Mouse (Mus musculus) embryonic fibroblast, embryonic 13.5 days (primary cell): ENCODE results near the gene Mthfs. TPM values are rescaled to one million over a fixed set of nuclear protein-coding genes. Genes with fewer than 3 reads are reported as not detected.

ENCODE experiments used
- H3K27ac ChIP-seq: 2 replicates; pipeline ENCODE4 v1.5.1; 2012; ENCODE audit warnings: low read length, control low read depth, inconsistent platforms; ENCODE audit not compliant: insufficient read depth
- H3K4me1 ChIP-seq: 2 replicates; pipeline ENCODE4 v1.6.1; 2011; ENCODE audit warnings: low read length; ENCODE audit not compliant: control insufficient read depth, insufficient read depth
- H3K4me3 ChIP-seq: 2 replicates; pipeline ENCODE4 v1.5.1; 2011; ENCODE audit warnings: mild to moderate bottlenecking, control low read depth, low read length; ENCODE audit not compliant: insufficient read depth
- CTCF ChIP-seq: IDR thresholded peaks from 2 replicates; pipeline ENCODE4 v1.5.1; 2011; ENCODE audit warnings: mild to moderate bottlenecking, control low read depth, low read length, moderate library complexity, borderline replicate concordance; ENCODE audit not compliant: insufficient read depth
- POLR2A ChIP-seq: IDR thresholded peaks from 2 replicates; pipeline ENCODE4 v1.6.1; 2011; ENCODE audit warnings: low read depth, mild to moderate bottlenecking, control low read depth, low read length, moderate library complexity
- polyA plus RNA-seq: library from polyadenylated mRNA; stranded (reverse); fragments of >200 nt; gene quantifications from 2 replicates; pipeline ENCODE4 v1.2.4, GENCODE M21; 2011; ENCODE audit warnings: low read depth; ENCODE audit not compliant: missing spikeins, insufficient read length

Gene Mthfs
- polyA plus RNA-seq, 1 experiment = 13.2 TPM

DNA sequence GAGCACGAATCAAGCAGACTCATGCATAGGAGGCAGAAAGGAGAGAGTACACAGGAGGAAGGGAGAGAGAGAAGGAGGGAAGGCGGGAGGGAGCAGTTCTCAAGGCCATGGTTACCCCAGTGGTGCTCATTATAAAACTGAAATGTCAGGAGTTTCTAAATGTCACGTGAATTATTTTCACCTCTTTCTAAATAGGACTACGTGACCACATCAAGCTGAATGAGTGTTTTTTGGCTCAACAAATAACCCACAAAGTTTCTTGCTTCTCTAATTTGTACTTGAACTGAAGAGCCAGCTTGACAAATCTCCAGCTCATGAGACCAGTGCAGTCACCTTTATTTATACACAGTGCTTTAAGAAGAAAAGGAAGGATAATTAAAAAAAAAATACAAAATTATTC is 56.6 kb downstream of the Mthfs start:
- Histone ChIP-seq H3K4me1 (no peaks in the 10 kb centered on the region), H3K27ac (no peak overlapping the region), H3K4me3 (no peak overlapping the region)
- no peak for TF ChIP-seq CTCF
- TF ChIP-seq POLR2A = no peak

DNA sequence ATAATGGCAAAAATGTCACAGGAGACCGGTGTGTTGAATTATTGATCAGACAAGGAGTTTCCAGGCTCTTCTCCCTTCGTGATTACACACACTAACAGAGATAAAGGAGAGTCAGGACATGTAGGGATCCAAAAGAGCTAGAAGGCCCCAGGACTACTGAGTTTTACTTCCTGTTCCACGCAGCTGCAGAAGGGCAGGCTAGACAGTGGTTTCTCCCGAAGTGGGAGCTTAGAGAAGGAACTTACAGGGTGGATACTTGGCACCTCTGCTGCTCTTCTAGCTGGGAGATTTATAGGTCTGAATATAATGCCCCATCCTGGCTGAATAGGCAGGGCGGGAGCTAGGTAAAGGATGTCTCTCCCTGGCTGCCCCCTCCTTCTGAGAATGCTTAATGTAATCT is 57.1 kb downstream of the Mthfs start:
- H3K27ac ChIP-seq = no peak overlapping the region
- H3K4me3 ChIP-seq = no peak overlapping the region
- TF ChIP-seq CTCF (no peak), POLR2A (no peak)
- H3K4me1 ChIP-seq = no peaks in the 10 kb centered on the region

DNA sequence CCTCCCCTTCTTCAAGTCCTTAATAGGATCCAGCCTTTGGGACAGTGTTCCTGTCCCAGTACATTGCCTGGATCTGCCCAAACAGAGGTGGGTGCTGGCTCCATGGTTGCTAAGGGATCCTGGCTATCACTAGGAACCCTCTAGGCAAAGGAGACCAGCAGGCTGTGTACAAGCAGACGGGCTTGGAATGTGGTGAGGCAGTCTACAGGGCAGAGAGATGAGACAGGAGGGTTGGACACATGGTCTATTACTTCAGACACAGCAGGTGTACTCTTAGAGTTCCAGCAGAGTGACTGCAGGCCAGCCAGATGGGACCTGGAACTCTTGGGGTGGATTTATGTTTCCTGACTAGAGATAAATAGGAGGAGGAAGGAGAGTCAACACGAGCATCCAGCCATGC is 59.9 kb downstream of the Mthfs start:
- no peak for TF ChIP-seq CTCF
- no peak for TF ChIP-seq POLR2A
- H3K27ac ChIP-seq = no peak overlapping the region
- H3K4me1 ChIP-seq = no peaks in the 10 kb centered on the region
- no peak overlapping the region for H3K4me3 ChIP-seq

DNA sequence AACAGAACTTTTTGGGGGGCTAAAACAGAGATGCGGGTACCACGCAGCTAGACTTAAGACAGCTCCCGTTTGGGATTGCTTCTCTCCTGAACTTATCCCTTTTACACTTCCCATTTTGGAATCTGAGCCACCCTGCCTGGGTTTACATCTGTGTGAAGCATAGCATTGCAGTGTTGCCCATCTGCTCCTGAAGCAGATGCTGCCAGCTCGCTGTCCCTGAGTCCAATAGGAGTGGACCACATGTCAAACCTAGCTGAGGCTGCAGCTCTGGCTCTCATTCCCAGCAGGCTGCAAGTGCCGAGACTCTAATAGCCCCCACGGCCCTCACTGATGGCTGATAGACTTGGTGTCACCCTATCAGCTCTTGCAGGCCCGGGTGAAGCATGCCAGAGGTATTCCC is 63.3 kb downstream of the Mthfs start:
- Histone ChIP-seq H3K4me3 (no peak overlapping the region), H3K4me1 (no peaks in the 10 kb centered on the region), H3K27ac (no peak overlapping the region)
- no peak for TF ChIP-seq CTCF
- no peak for TF ChIP-seq POLR2A

DNA sequence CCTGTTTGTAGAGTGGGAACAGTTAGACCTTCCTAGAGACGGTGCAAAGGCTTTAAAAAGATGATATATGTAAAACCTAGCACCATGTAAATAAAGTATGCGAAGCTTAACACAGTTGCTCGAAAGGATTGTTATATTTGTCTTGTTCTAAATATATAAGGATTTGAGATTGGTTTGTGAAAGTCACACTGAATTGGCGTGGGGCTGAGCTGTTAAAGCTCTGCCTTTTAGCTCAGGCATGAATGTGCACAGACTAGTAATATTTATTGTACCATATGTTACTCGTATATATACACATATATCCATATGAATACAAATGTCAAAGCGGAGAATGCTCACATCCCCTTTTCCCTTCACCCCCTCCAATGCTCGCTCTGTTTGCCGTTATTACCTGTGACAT is 67.7 kb downstream of the Mthfs start:
- no peak for TF ChIP-seq CTCF
- TF ChIP-seq POLR2A = no peak
- H3K4me1 ChIP-seq = no peaks in the 10 kb centered on the region

DNA sequence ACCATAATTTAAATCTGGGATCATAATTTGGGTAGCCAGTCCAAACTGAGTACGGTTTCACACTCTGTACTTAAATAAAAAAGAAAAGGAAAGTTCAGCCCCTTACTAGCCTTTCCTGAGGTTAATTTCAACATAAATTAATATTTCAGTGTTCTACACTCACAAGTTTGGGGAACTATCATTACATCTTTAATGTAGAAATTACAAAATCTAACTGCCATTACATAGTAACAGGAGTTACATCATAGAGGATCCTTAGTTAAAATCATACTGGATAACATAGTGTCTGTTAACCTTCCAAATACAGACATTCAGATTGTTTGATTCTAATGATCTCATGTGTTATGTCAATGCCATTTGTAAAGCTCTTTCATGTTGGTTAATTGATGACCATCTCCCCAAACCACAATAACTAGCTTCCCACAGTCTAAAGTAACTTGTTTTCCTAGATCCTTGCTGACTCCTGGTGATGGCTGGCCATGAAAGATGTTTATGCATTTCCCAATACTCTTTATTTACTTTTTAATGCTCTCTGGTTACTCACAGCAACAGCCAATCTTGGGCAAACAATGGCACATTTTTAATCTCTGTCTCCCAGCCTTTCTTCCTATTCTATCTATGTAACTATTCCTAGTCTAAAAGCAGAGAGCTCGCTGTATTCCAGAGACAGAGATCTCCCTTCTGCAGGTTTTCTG is 72.0 kb downstream of the Mthfs start:
- Histone ChIP-seq H3K4me1 (no peaks in the 10 kb centered on the region), H3K4me3 (no peak overlapping the region), H3K27ac (no peak overlapping the region)
- TF ChIP-seq POLR2A (no peak), CTCF (no peak)

More for the DNA sequence above, 67.7 kb downstream of the Mthfs start:
- H3K4me3 ChIP-seq = no peak overlapping the region
- H3K27ac ChIP-seq = no peak overlapping the region

DNA sequence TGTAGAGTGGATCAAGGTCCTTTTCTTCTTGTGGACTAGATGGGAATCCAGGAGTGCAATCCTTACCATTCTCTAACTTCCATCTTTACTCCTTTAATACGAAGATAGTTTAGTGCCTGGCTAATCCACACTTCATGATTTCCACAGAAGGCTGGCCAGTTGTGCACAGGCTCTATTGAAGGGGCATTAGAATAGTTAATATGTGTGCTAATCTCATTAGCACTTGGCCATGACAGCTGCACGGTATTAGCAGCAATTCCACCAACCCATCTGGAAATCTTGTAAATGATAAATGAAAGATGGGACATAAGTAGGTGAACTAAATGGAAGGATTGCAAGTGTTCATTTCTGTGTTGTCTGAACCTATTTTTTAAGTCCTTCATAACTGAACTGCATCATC is 77.6 kb downstream of the Mthfs start:
- TF ChIP-seq POLR2A = no peak
- Histone ChIP-seq H3K4me1 (no peaks in the 10 kb centered on the region), H3K27ac (no peak overlapping the region), H3K4me3 (no peak overlapping the region)

DNA sequence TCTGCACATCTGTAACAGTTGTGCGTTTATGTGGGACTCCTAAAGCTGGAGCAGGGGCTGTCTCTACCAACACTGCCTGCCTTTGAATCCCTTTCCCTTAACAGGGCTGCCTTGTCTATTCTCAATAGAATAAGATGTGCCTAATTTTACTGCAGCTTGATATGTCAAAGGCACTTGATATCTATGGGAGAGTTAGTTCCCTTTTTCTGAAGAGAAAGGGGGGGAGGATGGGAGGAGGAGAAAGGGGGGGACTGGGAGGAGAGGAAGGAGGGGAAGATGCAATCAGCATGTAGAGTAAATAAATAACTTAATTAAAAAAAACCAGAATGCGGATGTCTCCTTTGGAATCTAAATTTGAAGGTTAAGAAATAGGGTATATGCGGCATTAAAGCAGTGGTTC is 82.9 kb downstream of the Mthfs start:
- TF ChIP-seq CTCF = no peak
- TF ChIP-seq POLR2A = no peak

DNA sequence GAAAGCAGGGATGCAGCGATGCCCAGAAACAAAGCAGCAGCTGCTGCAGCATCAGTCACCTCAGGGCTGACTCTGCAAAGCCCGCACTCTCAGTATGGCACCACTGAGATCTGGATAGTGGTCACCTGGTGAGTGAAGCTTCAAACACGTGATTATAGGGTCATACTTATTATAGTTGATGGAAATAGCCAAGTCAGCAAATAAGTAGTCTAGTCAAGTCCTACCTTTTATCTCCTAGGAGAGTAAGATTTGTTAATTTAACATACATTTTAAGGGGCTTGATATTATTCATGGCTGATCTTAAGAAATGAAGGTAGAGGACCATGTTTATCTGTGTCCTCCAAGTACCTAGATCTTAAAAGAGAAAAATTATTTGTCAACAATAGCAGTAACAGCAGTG is 83.6 kb downstream of the Mthfs start:
- H3K4me1 ChIP-seq = no peaks in the 10 kb centered on the region
- no peak for TF ChIP-seq CTCF
- no peak for TF ChIP-seq POLR2A
- no peak overlapping the region for H3K27ac ChIP-seq
- no peak overlapping the region for H3K4me3 ChIP-seq

More for the DNA sequence above, 82.9 kb downstream of the Mthfs start:
- Histone ChIP-seq H3K4me3 (no peak overlapping the region), H3K27ac (no peak overlapping the region), H3K4me1 (no peaks in the 10 kb centered on the region)

DNA sequence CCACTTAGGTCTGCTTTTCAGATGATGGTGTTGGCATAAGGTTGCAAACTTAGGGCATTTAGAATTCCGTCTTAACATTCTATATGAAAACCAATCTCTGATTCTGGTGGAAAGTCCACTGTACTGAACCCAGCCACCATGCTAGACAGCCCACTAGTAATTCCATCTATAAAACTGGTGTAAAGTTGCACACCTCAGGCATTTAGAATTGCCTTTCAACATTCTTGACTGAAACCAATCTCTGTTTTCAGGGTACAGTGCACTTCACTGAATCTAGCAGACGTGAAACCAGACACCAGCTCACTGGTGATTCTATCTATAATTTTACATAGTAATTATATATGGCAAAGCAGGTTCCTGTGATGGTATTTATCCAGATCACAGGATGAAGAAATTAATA is 95.2 kb downstream of the Mthfs start:
- TF ChIP-seq CTCF (no peak), POLR2A (no peak)
- H3K4me3 ChIP-seq = no peak overlapping the region
- no peak overlapping the region for H3K27ac ChIP-seq
- H3K4me1 ChIP-seq = no peaks in the 10 kb centered on the region
